Mouse (Mus musculus) liver, embryonic 14.5 days (tissue): ENCODE measurements around the gene Nras. TPM values are rescaled to one million over a fixed set of nuclear protein-coding genes. Genes with fewer than 3 reads are reported as not detected.

Source experiments
- ATAC-seq: fragments of 200-750 bp; cut with Nextera tagmentation; 2 replicates; pipeline ENCODE4 v1.8.0; 2017; ENCODE audit warnings: moderate number of reproducible peaks, mild to moderate bottlenecking, moderate library complexity; ENCODE audit not compliant: insufficient read depth
- DNase-seq, 3 experiments: peaks; one replicate each; pipeline ENCODE4 v3.0.0-alpha.2; 2012 to 2013; ENCODE audit warnings: low read depth in 3 of 3, low spot score in 3 of 3
- H3K27ac ChIP-seq: fragments of 300-500 bp; sonication (generic); 2 replicates; pipeline ENCODE4 v1.5.1; 2014; ENCODE audit warnings: moderate library complexity, mild to moderate bottlenecking, control low read depth, inconsistent platforms
- H3K27me3 ChIP-seq: fragments of 300-500 bp; sonication (generic); 2 replicates; pipeline ENCODE4 v1.6.1; 2014; ENCODE audit warnings: mild to moderate bottlenecking, low read length, moderate library complexity; ENCODE audit not compliant: control insufficient read depth, insufficient read depth
- H3K36me3 ChIP-seq: fragments of 300-500 bp; sonication (generic); replicated peaks from 2 replicates; pipeline ENCODE4 v1.6.1; 2014; ENCODE audit warnings: low read depth; ENCODE audit not compliant: control insufficient read depth, insufficient read depth
- H3K4me1 ChIP-seq, 2 experiments: fragments of 200-500 bp in 1 of 2; fragments of 300-500 bp in 1 of 2; sonication (generic) in 1 of 2; replicated peaks; 2 replicates each; pipeline ENCODE4 v1.6.1; 2012 to 2014; ENCODE audit warnings: antibody characterized with exemption in 1 of 2, inconsistent platforms in 1 of 2, low read length in 1 of 2; ENCODE audit not compliant: control insufficient read depth in 2 of 2, insufficient read depth in 2 of 2
- H3K4me2 ChIP-seq: fragments of 300-500 bp; sonication (generic); 2 replicates; pipeline ENCODE4 v1.6.1; 2014; ENCODE audit warnings: low read depth, mild to moderate bottlenecking, control low read depth, moderate library complexity
- H3K4me3 ChIP-seq, 2 experiments: fragments of 200-500 bp in 1 of 2; fragments of 300-500 bp in 1 of 2; sonication (generic) in 1 of 2; 2 replicates each; pipeline ENCODE4 v1.5.1; 2012 to 2014; ENCODE audit warnings: low read depth in 2 of 2, low read length in 2 of 2, mild to moderate bottlenecking in 2 of 2, control low read depth in 1 of 2, inconsistent platforms in 1 of 2, moderate library complexity in 1 of 2; ENCODE audit not compliant: insufficient read depth in 1 of 2
- H3K9ac ChIP-seq: fragments of 300-500 bp; sonication (generic); replicated peaks from 2 replicates; pipeline ENCODE4 v1.6.1; 2014; ENCODE audit warnings: mild to moderate bottlenecking, control low read depth, moderate library complexity
- H3K9me3 ChIP-seq: fragments of 300-500 bp; sonication (generic); 2 replicates; pipeline ENCODE4 v1.6.1; 2016; ENCODE audit warnings: low read length, mixed read lengths; ENCODE audit not compliant: control insufficient read depth
- CTCF ChIP-seq: IDR thresholded peaks from 2 replicates; pipeline ENCODE4 v1.5.1; 2016; ENCODE audit warnings: antibody characterized with exemption, low read depth, control low read depth
- EP300 ChIP-seq: IDR thresholded peaks from 2 replicates; pipeline ENCODE4 v1.6.1; 2016; ENCODE audit warnings: antibody characterized with exemption, low read depth
- WGBS: fragments of 180-500 bp; shearing (Covaris S2); extraction: QIAGEN DNeasy Blood & Tissue Kit; methylation state at CpG from one replicate; pipeline ENCODE4 v1.1.7; 2014; ENCODE audit not compliant: insufficient replicate concordance; 5-methylcytosine and 5-hydroxymethylcytosine counted together
- polyA plus RNA-seq, 2 experiments: library from polyadenylated mRNA; depleted of rRNA in 1 of 2; stranded (reverse) in 1 of 2; unstranded in 1 of 2; fragments of >200 nt; fragmentation: Nextera tagmentation in 1 of 2; extraction: Ambion mirVana in 1 of 2; gene quantifications; 2 replicates each; pipeline versions ENCODE4 v1.2.1 to v1.2.3; 2012 to 2014

The Nras gene
- polyA plus RNA-seq, 2 experiments, result 21.4 to 43.2 TPM

DNA sequence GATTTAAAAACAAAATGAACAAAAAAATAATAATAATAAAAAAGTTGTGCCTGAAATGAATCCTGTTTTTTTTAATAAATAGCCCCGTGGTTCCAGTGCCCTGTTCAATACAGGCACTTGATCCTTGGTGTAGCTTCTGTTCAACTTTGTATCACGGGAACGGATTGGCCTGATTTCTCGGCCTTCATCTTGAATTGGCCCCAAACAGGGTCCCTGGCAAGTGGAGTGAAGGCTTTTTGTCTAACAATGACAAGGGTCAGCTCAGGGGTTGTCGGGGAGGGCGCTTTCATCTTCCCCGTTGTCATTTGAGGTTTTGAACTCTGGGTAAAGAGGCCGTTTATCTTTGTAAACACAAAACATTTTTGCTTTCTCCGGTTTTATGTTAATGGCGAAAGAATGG is 333 bp upstream of the Nras start:
- Histone ChIP-seq H3K4me1 (peaks cover 3 to 6% of the 10 kb centered on the region in 2 experiments), H3K4me2 (peak overlapping the region; percentile 76), H3K4me3 (peak overlapping the region; percentile 81 to 88), H3K27me3 (no peaks in the 10 kb centered on the region), H3K9ac (peak overlapping the region; percentile 2), H3K36me3 (peaks cover 53% of the 10 kb centered on the region), H3K27ac (0 out of 2 replicates have a peak overlapping the region, but pooled peaks have one; percentile 3), H3K9me3 (no peaks in the 10 kb centered on the region)
- peak; percentile 38 for ATAC-seq
- 6% methylated on average over 10 of the region's 10 CpGs for WGBS
- no peak for TF ChIP-seq CTCF
- TF ChIP-seq EP300, result no peak
- DNase-seq, result no peak

GRCm38 (mm10) chr3:103066927-103067326 is 8.8 kb downstream of the Nras start:
- WGBS, result 86% methylated on average over 8 of the region's 8 CpGs

GRCm38 (mm10) chr3:103068971-103069370 is 10.9 kb downstream of the Nras start:
- Histone ChIP-seq H3K4me1 (no peaks in the 10 kb centered on the region), H3K9me3 (no peaks in the 10 kb centered on the region), H3K4me3 (no peak overlapping the region), H3K9ac (no peak overlapping the region), H3K36me3 (peaks cover 31% of the 10 kb centered on the region), H3K27me3 (no peaks in the 10 kb centered on the region), H3K4me2 (no peak overlapping the region), H3K27ac (no peak overlapping the region)
- ATAC-seq (no peak), DNase-seq (no peak)
- 84% methylated on average over 6 of the region's 6 CpGs for WGBS
- TF ChIP-seq EP300, result no peak
- TF ChIP-seq CTCF, result no peak

More at GRCm38 (mm10) chr3:103066927-103067326, 8.8 kb downstream of the Nras start:
- TF ChIP-seq EP300 (no peak), CTCF (no peak)
- Histone ChIP-seq H3K4me2 (no peak overlapping the region), H3K4me3 (no peak overlapping the region), H3K9me3 (no peaks in the 10 kb centered on the region), H3K27me3 (no peaks in the 10 kb centered on the region), H3K36me3 (peaks cover 52% of the 10 kb centered on the region), H3K27ac (no peak overlapping the region), H3K9ac (no peak overlapping the region), H3K4me1 (no peaks in the 10 kb centered on the region)
- no peak for DNase-seq
- no peak for ATAC-seq

- TF ChIP-seq CTCF, result no peak
- no peak for TF ChIP-seq EP300
- H3K4me3 ChIP-seq, result no peak within 1 kb of the TSS
- H3K9me3 ChIP-seq, result no peaks in the 10 kb centered on the region
- H3K9ac ChIP-seq, result no peak within 1 kb of the TSS
- DNase-seq, result no peak
- ATAC-seq, result no peak
- no peak within 1 kb of the TSS for H3K27ac ChIP-seq
- 57% methylated on average over 5 of the region's 5 CpGs for WGBS
- H3K4me1 ChIP-seq, result no peaks in the 10 kb centered on the region
- no peaks in the 10 kb centered on the region for H3K27me3 ChIP-seq
- no peak within 1 kb of the TSS for H3K4me2 ChIP-seq
- H3K36me3 ChIP-seq, result peaks cover 3% of the 10 kb centered on the region
Measured at GRCm38 (mm10) chr3:103073771-103074170, 15.7 kb downstream of the Nras start, which contains the start of gene Ampd1. Gene Ampd1, plus strand, starts transcription at chr3:103074014.

DNA sequence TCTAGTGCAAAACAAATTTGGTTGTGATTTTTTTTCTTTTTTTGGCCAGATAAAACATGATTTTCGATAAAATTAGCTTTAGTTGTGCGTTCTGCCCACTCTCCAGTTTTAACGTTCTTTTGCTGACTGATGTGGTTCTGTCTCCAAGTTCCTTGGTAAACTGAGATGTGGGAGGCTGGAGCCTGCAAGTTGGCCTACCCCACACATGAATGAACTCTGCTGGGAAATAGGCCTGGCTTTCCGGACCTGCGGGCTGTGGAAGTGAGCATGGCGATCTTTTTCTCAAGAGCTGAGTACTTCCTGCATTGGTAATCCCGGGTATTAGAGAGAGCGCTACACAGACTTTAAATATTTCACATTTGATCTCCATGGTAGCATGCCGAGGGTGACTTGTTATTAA is 17.8 kb downstream of the Nras start:
- 75% methylated on average over 9 of the region's 9 CpGs for WGBS
- Histone ChIP-seq H3K4me1 (no peaks in the 10 kb centered on the region), H3K4me2 (no peak overlapping the region), H3K9ac (no peak overlapping the region), H3K9me3 (no peaks in the 10 kb centered on the region), H3K27me3 (no peaks in the 10 kb centered on the region), H3K4me3 (no peak overlapping the region), H3K36me3 (no peaks in the 10 kb centered on the region), H3K27ac (no peak overlapping the region)
- DNase-seq, result no peak
- TF ChIP-seq CTCF (no peak), EP300 (no peak)
- no peak for ATAC-seq
